Mouse (Mus musculus) heart, embryonic 10.5 days (tissue): ENCODE data around the gene Mycl. TPM values are rescaled to one million over a fixed set of nuclear protein-coding genes. Genes with fewer than 3 reads are reported as not detected.
"Not testable (repeated sequence)": the region's sequence is repeated elsewhere in the genome, so short reads cannot be mapped to it uniquely, and the experiment has no call there.

ENCODE experiments used
- DNase-seq: peaks from one replicate; pipeline ENCODE4 v3.0.0-alpha.2; 2017; ENCODE audit warnings: low spot score
- H3K27ac ChIP-seq: fragments of 300-500 bp; sonication (generic); 2 replicates; pipeline ENCODE4 v1.5.1; 2016; ENCODE audit warnings: mild to moderate bottlenecking
- H3K27me3 ChIP-seq: fragments of 300-500 bp; sonication (generic); 2 replicates; pipeline ENCODE4 v1.6.1; 2016; ENCODE audit warnings: mild to moderate bottlenecking; ENCODE audit not compliant: poor library complexity, insufficient read depth, severe bottlenecking
- H3K36me3 ChIP-seq: fragments of 300-500 bp; sonication (generic); 2 replicates; pipeline ENCODE4 v1.6.1; 2016; ENCODE audit warnings: mild to moderate bottlenecking, moderate library complexity
- H3K4me1 ChIP-seq: fragments of 300-500 bp; sonication (generic); 2 replicates; pipeline ENCODE4 v1.6.1; 2016; ENCODE audit warnings: mild to moderate bottlenecking
- H3K4me3 ChIP-seq: fragments of 300-500 bp; sonication (generic); 2 replicates; pipeline ENCODE4 v1.5.1; 2016; ENCODE audit warnings: mild to moderate bottlenecking, moderate library complexity
- H3K9me3 ChIP-seq: fragments of 300-500 bp; sonication (generic); 2 replicates; pipeline ENCODE4 v1.6.1; 2016; ENCODE audit warnings: mild to moderate bottlenecking, moderate library complexity
- WGBS: fragments of 180-500 bp; shearing (Covaris S2); methylation state at CpG from one replicate; pipeline ENCODE4 v1.1.7; 2016; 5-methylcytosine and 5-hydroxymethylcytosine counted together
- polyA plus RNA-seq: library from polyadenylated mRNA; unstranded; fragments of >200 nt; fragmentation: Nextera tagmentation; extraction: Ambion mirVana; gene quantifications from 2 replicates; pipeline ENCODE4 v1.2.1, GENCODE M21; 2016

Mycl gene
- polyA plus RNA-seq, 1 experiment from 2014 or later, result 8.6 TPM

GRCm38 (mm10) chr4:122985110-122985509 is 10.3 kb upstream of the Mycl start:
- DNase-seq, result no peak
- Histone ChIP-seq H3K4me1 (peaks cover 16% of the 10 kb centered on the region; the same call in 1 of the 2 replicates), H3K4me3 (no peak overlapping the region), H3K27me3 (peaks cover 46% of the 10 kb centered on the region), H3K36me3 (no peaks in the 10 kb centered on the region), H3K9me3 (no peaks in the 10 kb centered on the region), H3K27ac (no peak overlapping the region)
- 44% methylated on average over 8 of the region's 8 CpGs for WGBS

GRCm38 (mm10) chr4:122987421-122987820 is 8.0 kb upstream of the Mycl start:
- WGBS, result 38% methylated on average over 4 of the region's 4 CpGs

GRCm38 (mm10) chr4:122988004-122988403 is 7.4 kb upstream of the Mycl start:
- peaks cover 19% of the 10 kb centered on the region for H3K27me3 ChIP-seq
- 57% methylated on average over 3 of the region's 3 CpGs for WGBS
- not testable (repeated sequence) for DNase-seq, H3K9me3 ChIP-seq, H3K4me1 ChIP-seq, H3K4me3 ChIP-seq, H3K27ac ChIP-seq, H3K36me3 ChIP-seq

More at GRCm38 (mm10) chr4:122987421-122987820, 8.0 kb upstream of the Mycl start:
- Histone ChIP-seq H3K9me3 (no peaks in the 10 kb centered on the region), H3K36me3 (no peaks in the 10 kb centered on the region), H3K4me1 (peaks cover 7% of the 10 kb centered on the region; the same call in 1 of the 2 replicates), H3K27me3 (peaks cover 25% of the 10 kb centered on the region), H3K4me3 (no peak overlapping the region), H3K27ac (no peak overlapping the region)
- no peak for DNase-seq

GRCm38 (mm10) chr4:122991177-122991576 is 4.3 kb upstream of the Mycl start:
- 74% methylated on average over 1 of the region's 1 CpGs for WGBS
- Histone ChIP-seq H3K9me3 (no peaks in the 10 kb centered on the region), H3K36me3 (no peaks in the 10 kb centered on the region), H3K27ac (no peak overlapping the region), H3K4me1 (peaks cover 7% of the 10 kb centered on the region; the same call in 1 of the 2 replicates), H3K4me3 (no peak overlapping the region), H3K27me3 (peaks cover 5% of the 10 kb centered on the region)
- DNase-seq, result no peak

- no peak overlapping the region for H3K4me3 ChIP-seq
- no peaks in the 10 kb centered on the region for H3K9me3 ChIP-seq
- H3K36me3 ChIP-seq, result no peaks in the 10 kb centered on the region
- WGBS, result 72% methylated on average over 3 of the region's 3 CpGs
- no peak overlapping the region for H3K27ac ChIP-seq
- H3K4me1 ChIP-seq, result peaks cover 15% of the 10 kb centered on the region; the same call in 1 of the 2 replicates
- no peak for DNase-seq
- H3K27me3 ChIP-seq, result peaks cover 6% of the 10 kb centered on the region
These were observed 3.2 kb upstream of the Mycl start for GRCm38 (mm10) chr4:122992276-122992675.

- Histone ChIP-seq H3K36me3 (no peaks in the 10 kb centered on the region; the same call in 1 of the 2 replicates), H3K4me1 (peaks cover 31% of the 10 kb centered on the region), H3K9me3 (no peaks in the 10 kb centered on the region), H3K27ac (peak overlapping the region; percentile 86), H3K4me3 (peak overlapping the region; percentile 79), H3K27me3 (peaks cover 42% of the 10 kb centered on the region)
- DNase-seq, result no peak
- WGBS, result under 1% methylated on average over 31 of the region's 32 CpGs
These were observed 767 bp downstream of the Mycl start for GRCm38 (mm10) chr4:122996221-122996617.

DNA sequence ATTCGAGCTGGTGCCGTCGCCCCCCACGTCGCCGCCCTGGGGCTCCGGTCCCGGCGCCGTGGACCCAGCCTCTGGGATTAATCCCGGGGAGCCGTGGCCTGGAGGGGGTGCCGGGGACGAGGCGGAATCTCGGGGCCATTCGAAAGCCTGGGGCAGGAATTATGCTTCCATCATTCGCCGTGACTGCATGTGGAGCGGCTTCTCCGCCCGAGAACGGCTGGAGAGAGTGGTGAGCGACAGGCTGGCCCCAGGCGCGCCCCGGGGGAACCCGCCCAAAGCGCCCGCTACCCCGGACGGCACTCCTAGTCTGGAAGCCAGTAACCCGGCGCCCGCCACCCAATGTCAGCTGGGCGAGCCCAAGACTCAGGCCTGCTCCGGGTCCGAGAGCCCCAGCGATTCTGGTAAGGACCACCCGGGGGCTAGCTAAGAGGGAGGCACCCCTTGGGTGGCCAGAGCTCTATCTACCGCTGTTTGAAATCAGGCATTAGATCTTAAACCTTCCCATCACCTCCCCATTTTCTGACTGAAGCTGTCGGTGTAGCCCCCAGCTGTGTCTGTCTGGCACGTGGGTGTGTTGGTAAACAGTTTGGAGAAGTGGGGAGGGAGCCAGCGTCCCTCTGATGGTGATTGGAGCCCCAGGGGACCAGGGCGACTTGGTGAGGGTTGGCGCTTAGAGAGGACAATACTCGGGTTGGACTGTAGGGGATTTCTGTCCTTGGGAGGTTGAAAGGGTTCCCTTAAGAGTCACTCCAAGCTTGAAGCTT is 1.3 kb downstream of the Mycl start:
- DNase-seq, result no peak
- H3K27me3 ChIP-seq, result peaks cover 42% of the 10 kb centered on the region
- H3K4me3 ChIP-seq, result peak overlapping the region; percentile 79
- H3K9me3 ChIP-seq, result no peaks in the 10 kb centered on the region
- under 1% methylated on average over 47 of the region's 47 CpGs for WGBS
- H3K27ac ChIP-seq, result peak overlapping the region; percentile 86
- H3K36me3 ChIP-seq, result no peaks in the 10 kb centered on the region; the same call in 1 of the 2 replicates
- H3K4me1 ChIP-seq, result peaks cover 32% of the 10 kb centered on the region

GRCm38 (mm10) chr4:122998537-122999262 is 3.2 kb downstream of the Mycl start:
- peak overlapping the region; percentile 23 for H3K27ac ChIP-seq

DNA sequence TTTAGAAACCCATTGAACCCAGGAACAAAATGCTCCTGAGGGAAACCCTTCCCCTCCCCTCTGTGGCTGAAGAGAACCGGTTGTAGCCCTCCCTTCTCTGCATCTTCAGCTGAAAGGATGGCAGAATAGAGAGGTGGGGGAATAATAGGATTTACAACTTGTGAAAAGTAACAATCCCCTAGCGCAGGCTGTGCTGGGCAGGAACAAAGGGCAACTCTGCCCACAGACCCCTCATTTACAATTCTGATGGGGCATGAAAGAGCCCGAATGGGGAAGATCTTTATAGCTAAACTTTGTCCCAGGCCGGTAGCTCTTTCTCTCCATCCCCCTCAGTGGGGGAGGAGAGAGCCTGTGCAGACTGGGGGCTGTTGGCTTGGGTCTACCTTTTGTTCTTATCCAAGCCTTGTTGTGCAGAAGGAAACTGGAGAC is 3.8 kb downstream of the Mycl start:
- no peaks in the 10 kb centered on the region; the same call in 1 of the 2 replicates for H3K36me3 ChIP-seq
- H3K27ac ChIP-seq, result no peak overlapping the region
- WGBS, result 11% methylated on average over 4 of the region's 4 CpGs
- no peak for DNase-seq
- no peaks in the 10 kb centered on the region for H3K9me3 ChIP-seq
- H3K4me1 ChIP-seq, result peaks cover 32% of the 10 kb centered on the region
- H3K27me3 ChIP-seq, result peaks cover 40% of the 10 kb centered on the region
- H3K4me3 ChIP-seq, result peak overlapping the region; percentile 35; the same call in 1 of the 2 replicates

More at GRCm38 (mm10) chr4:122998537-122999262, 3.2 kb downstream of the Mycl start:
- Histone ChIP-seq H3K36me3 (no peaks in the 10 kb centered on the region; the same call in 1 of the 2 replicates), H3K4me1 (peaks cover 32% of the 10 kb centered on the region), H3K4me3 (peak overlapping the region; percentile 35), H3K27me3 (peaks cover 42% of the 10 kb centered on the region), H3K9me3 (no peaks in the 10 kb centered on the region)
- DNase-seq, result no peak
- 14% methylated on average over 12 of the region's 12 CpGs for WGBS

GRCm38 (mm10) chr4:123000130-123000529 is 4.7 kb downstream of the Mycl start:
- H3K4me3 ChIP-seq, result no peak overlapping the region
- H3K27me3 ChIP-seq, result peaks cover 36% of the 10 kb centered on the region
- H3K36me3 ChIP-seq, result no peaks in the 10 kb centered on the region; the same call in 1 of the 2 replicates
- H3K27ac ChIP-seq, result no peak overlapping the region
- peaks cover 40% of the 10 kb centered on the region for H3K4me1 ChIP-seq
- DNase-seq, result no peak
- H3K9me3 ChIP-seq, result no peaks in the 10 kb centered on the region
- 65% methylated on average over 14 of the region's 14 CpGs for WGBS

- no peak for DNase-seq
- WGBS, result 45% methylated on average over 17 of the region's 17 CpGs
- Histone ChIP-seq H3K36me3 (no peaks in the 10 kb centered on the region; the same call in 1 of the 2 replicates), H3K27me3 (peaks cover 36% of the 10 kb centered on the region), H3K4me3 (no peak overlapping the region), H3K4me1 (peaks cover 42% of the 10 kb centered on the region), H3K9me3 (no peaks in the 10 kb centered on the region), H3K27ac (no peak overlapping the region)
These were observed 5.3 kb downstream of the Mycl start for GRCm38 (mm10) chr4:123000617-123001342.
